Mouse (Mus musculus): ENCODE results near the gene Yy1. TPM values are rescaled to one million over a fixed set of nuclear protein-coding genes. Genes with fewer than 3 reads are reported as not detected.

Gene Yy1
- polyA plus RNA-seq, 1 experiment from 2014 or later, result 14.4 TPM

DNA sequence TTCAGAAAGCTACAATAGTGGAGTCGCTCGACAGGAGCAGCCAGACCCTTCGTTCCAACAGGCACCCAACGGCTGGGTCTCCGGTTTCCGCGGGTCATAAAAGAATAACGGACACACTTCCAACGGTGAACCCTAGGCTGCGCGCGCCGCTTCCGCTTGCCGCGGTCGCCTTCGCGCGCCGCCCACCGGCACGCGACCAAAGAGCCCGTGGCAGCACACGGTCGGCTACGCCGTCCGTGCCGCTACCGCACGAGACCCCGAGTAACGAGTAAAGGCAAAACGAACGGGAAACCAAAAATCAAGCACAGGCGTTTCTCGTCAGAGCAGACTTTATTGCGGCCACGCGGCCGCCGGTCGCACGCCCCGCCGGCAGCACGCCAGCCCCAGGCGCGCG, 624 bp upstream of the Yy1 start:
- peak overlapping the region; percentile 97 for H3K27ac ChIP-seq (replicated peaks)
- peak overlapping the region; percentile 100 for H3K4me3 ChIP-seq
- peaks cover 34% of the 10 kb centered on the region for H3K4me1 ChIP-seq
- WGBS, result under 1% methylated on average over 52 of the region's 52 CpGs
- H3K27me3 ChIP-seq (ENCODE audit: low read depth, poor library complexity, severe bottlenecking), result no peaks in the 10 kb centered on the region
- peak; percentile 81 for DNase-seq (ENCODE audit: low spot score)
- peaks cover 15% of the 10 kb centered on the region for H3K36me3 ChIP-seq
- H3K9me3 ChIP-seq (replicated peaks), result no peaks in the 10 kb centered on the region

DNA sequence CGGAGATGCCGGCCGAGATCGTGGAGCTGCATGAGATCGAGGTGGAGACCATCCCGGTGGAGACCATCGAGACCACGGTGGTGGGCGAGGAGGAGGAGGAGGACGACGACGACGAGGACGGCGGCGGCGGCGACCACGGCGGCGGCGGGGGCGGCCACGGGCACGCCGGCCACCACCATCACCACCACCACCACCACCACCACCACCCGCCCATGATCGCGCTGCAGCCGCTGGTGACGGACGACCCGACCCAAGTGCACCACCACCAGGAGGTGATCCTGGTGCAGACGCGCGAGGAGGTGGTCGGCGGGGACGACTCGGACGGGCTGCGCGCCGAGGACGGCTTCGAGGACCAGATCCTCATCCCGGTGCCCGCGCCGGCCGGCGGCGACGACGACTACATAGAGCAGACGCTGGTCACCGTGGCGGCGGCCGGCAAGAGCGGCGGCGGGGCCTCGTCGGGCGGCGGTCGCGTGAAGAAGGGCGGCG, 724 bp downstream of the Yy1 start:
- DNase-seq (ENCODE audit: low spot score), result no peak
- under 1% methylated on average over 71 of the region's 71 CpGs for WGBS
- Histone ChIP-seq H3K4me3 (peak overlapping the region; percentile 100), H3K36me3 (peaks cover 14% of the 10 kb centered on the region), H3K27me3 (ENCODE audit: low read depth, poor library complexity, severe bottlenecking) (no peaks in the 10 kb centered on the region), H3K9me3 (replicated peaks) (no peaks in the 10 kb centered on the region), H3K4me1 (peaks cover 36% of the 10 kb centered on the region), H3K27ac (replicated peaks) (peak overlapping the region; percentile 97)

DNA sequence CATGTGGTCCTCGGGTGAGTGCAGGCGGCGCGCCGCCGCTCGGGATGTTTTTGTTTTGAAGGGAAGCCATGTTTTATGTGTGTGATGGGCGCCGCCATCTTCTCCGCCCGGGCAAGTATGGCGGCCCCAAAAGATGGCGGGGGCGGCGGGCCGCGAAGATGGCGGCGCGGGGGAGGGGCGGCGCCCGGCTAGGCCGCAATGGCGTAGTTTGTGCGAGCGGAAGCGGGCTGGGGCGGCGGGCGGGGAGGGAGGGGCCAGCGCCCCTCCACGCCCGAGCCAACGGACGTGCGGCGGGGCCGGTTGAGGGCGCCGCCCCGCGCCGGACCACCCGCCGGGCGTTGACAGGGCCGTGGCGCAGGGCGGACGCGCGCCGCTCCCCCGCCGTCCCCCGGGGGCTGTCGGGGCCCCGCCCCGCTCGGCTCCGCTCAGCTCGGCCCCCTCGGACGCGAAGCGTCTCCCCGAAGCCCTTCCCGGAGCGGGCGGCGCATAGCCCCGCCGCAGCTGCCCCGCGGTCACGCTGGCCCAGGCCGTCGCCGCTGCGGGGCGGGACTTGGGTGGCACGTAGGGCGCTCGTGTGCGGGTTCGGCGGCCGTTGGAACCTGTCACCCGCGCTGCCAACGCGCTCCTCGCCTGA, 1.4 kb downstream of the Yy1 start:
- Histone ChIP-seq H3K36me3 (peaks cover 15% of the 10 kb centered on the region), H3K9me3 (replicated peaks) (no peaks in the 10 kb centered on the region), H3K4me1 (peaks cover 36% of the 10 kb centered on the region), H3K4me3 (peak overlapping the region; percentile 100), H3K27me3 (ENCODE audit: low read depth, poor library complexity, severe bottlenecking) (no peaks in the 10 kb centered on the region), H3K27ac (replicated peaks) (peak overlapping the region; percentile 97)
- WGBS, result under 1% methylated on average over 76 of the region's 94 CpGs
- peak; percentile 82 for DNase-seq (ENCODE audit: low spot score)

DNA sequence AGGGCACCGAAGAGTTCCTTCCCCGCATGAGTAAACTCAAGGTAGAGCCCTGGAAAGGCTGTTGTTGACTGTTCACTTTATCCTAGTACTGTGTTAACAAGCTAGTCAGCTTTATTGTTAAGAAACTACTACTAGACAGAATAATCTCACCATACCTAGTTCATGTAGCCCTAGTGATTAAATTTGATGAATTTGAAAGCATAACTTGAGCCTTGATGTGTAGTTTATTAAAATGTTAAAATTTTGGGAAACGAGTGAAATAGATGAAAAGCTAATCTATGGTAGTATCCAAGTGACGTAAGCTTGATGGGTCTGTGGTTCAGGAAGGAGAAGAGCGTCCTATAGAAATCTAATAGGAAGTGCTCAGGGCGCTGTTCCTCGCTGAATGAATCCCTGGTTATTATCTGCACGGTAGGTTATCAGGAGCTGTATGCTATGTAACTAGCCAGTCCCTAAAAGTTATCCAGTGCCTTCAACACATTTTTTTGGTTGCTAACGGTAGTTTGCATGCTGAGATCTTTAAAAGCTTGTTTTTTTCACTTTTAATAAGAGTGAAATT, 2.3 kb downstream of the Yy1 start:
- no peaks in the 10 kb centered on the region for H3K27me3 ChIP-seq (ENCODE audit: low read depth, poor library complexity, severe bottlenecking)
- peaks cover 24% of the 10 kb centered on the region for H3K36me3 ChIP-seq
- WGBS, result 34% methylated on average over 9 of the region's 9 CpGs
- DNase-seq (ENCODE audit: low spot score), result no peak
- peaks cover 36% of the 10 kb centered on the region for H3K4me1 ChIP-seq
- H3K9me3 ChIP-seq (replicated peaks), result no peaks in the 10 kb centered on the region
- peak overlapping the region; percentile 100 for H3K4me3 ChIP-seq
- H3K27ac ChIP-seq (replicated peaks), result peak overlapping the region; percentile 97

GRCm38 (mm10) chr12:108801613-108802012, 8.8 kb downstream of the Yy1 start:
- H3K27ac ChIP-seq (replicated peaks), result no peak overlapping the region
- WGBS, result 88% methylated on average over 2 of the region's 2 CpGs

DNA sequence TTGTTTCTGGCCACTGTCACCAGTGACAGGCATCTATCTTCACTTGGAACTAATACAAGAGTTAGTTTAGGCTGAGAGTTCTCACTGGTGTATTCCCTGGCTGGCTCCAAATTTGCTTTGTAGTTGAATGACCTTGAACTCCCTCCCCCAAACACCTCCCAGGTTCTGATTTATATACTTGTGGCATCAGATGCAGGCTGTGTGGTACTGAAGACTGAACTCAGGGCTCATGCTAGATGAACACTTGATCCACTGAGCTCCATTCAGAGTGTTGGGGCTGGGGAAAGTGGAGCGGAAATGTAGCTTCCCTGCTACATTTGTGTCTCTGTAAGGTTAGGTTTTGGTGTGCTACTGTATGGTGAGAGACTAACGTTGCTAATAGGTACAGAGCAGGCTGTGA, 11.6 kb downstream of the Yy1 start:
- H3K4me3 ChIP-seq, result no peak overlapping the region
- peaks cover 50% of the 10 kb centered on the region for H3K36me3 ChIP-seq
- no peaks in the 10 kb centered on the region for H3K27me3 ChIP-seq (ENCODE audit: low read depth, poor library complexity, severe bottlenecking)
- 91% methylated on average over 2 of the region's 2 CpGs for WGBS
- H3K4me1 ChIP-seq, result peaks cover 5% of the 10 kb centered on the region; the same call in 1 of the 2 replicates
- no peaks in the 10 kb centered on the region for H3K9me3 ChIP-seq (replicated peaks)
- H3K27ac ChIP-seq (replicated peaks), result no peak overlapping the region
- no peak for DNase-seq (ENCODE audit: low spot score)

More at GRCm38 (mm10) chr12:108801613-108802012, 8.8 kb downstream of the Yy1 start:
- no peak for DNase-seq (ENCODE audit: low spot score)
- Histone ChIP-seq H3K4me1 (peaks cover 10% of the 10 kb centered on the region), H3K9me3 (replicated peaks) (no peaks in the 10 kb centered on the region), H3K27me3 (ENCODE audit: low read depth, poor library complexity, severe bottlenecking) (no peaks in the 10 kb centered on the region), H3K4me3 (no peak overlapping the region), H3K36me3 (peaks cover 35% of the 10 kb centered on the region)

GRCm38 (mm10) chr12:108808465-108808864, 15.7 kb downstream of the Yy1 start:
- DNase-seq (ENCODE audit: low spot score), result no peak
- 91% methylated on average over 2 of the region's 2 CpGs for WGBS
- Histone ChIP-seq H3K27me3 (ENCODE audit: low read depth, poor library complexity, severe bottlenecking) (no peaks in the 10 kb centered on the region), H3K27ac (replicated peaks) (no peak overlapping the region), H3K4me3 (no peak overlapping the region), H3K9me3 (replicated peaks) (no peaks in the 10 kb centered on the region), H3K4me1 (no peaks in the 10 kb centered on the region), H3K36me3 (peaks cover 55% of the 10 kb centered on the region)

GRCm38 (mm10) chr12:108809771-108810170, 17.0 kb downstream of the Yy1 start:
- Histone ChIP-seq H3K27ac (replicated peaks) (no peak overlapping the region), H3K27me3 (ENCODE audit: low read depth, poor library complexity, severe bottlenecking) (no peaks in the 10 kb centered on the region), H3K4me3 (no peak overlapping the region), H3K4me1 (no peaks in the 10 kb centered on the region), H3K9me3 (replicated peaks) (no peaks in the 10 kb centered on the region), H3K36me3 (peaks cover 67% of the 10 kb centered on the region)
- DNase-seq (ENCODE audit: low spot score), result no peak
- 80% methylated on average over 1 of the region's 1 CpGs for WGBS

DNA sequence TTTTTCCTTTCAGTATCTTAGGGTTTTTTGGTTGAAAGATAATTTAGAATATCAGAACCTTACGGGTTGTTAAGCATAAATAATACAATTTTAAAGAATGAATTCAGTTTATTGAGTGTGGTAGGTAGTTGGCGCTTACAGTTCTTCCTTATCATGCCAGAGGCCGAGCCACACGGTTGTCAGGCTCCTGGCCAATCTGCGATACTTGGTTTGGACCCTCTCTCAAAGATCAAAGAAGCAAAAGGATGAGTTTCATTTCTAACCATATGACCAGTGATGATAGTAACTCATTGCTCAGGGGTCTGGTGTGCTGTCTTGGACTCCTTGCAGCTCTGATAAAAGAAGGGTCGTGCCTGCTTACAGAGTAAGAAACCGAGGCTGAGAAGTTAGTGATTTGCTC, 17.5 kb downstream of the Yy1 start:
- H3K4me3 ChIP-seq, result no peak overlapping the region
- H3K27ac ChIP-seq (replicated peaks), result no peak overlapping the region
- WGBS, result 96% methylated on average over 7 of the region's 7 CpGs
- H3K4me1 ChIP-seq, result no peaks in the 10 kb centered on the region
- H3K9me3 ChIP-seq (replicated peaks), result no peaks in the 10 kb centered on the region
- peaks cover 72% of the 10 kb centered on the region for H3K36me3 ChIP-seq
- no peak for DNase-seq (ENCODE audit: low spot score)
- H3K27me3 ChIP-seq (ENCODE audit: low read depth, poor library complexity, severe bottlenecking), result no peaks in the 10 kb centered on the region

- no peak for DNase-seq (ENCODE audit: low spot score)
- Histone ChIP-seq H3K9me3 (replicated peaks) (no peaks in the 10 kb centered on the region), H3K27me3 (ENCODE audit: low read depth, poor library complexity, severe bottlenecking) (no peaks in the 10 kb centered on the region), H3K27ac (replicated peaks) (no peak overlapping the region), H3K4me3 (no peak overlapping the region), H3K4me1 (no peaks in the 10 kb centered on the region), H3K36me3 (peaks cover 79% of the 10 kb centered on the region)
- WGBS, result 82% methylated on average over 2 of the region's 2 CpGs
These were observed 18.4 kb downstream of the Yy1 start for GRCm38 (mm10) chr12:108811133-108811532.

DNA sequence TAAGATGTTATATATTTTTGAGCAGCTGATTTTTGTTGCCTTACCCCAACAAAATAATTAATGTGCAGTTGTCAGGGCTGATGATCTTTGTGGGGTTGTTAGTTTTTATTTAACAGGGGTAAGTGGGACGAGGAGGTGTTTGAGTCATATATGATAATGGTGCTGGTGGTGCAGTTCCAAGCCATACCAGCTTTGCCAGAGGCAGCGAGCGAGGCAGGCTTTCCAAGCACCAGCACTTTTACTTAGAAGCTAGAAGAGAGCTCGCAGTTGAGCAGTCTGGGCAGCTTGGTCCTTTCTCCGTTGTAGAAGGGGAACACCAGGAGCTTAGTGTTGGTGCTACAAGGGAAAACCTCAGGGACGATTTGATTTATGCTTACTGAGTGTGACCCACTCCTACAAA, 19.7 kb downstream of the Yy1 start:
- Histone ChIP-seq H3K36me3 (peaks cover 79% of the 10 kb centered on the region), H3K27ac (replicated peaks) (no peak overlapping the region), H3K4me3 (no peak overlapping the region), H3K4me1 (no peaks in the 10 kb centered on the region), H3K9me3 (replicated peaks) (no peaks in the 10 kb centered on the region), H3K27me3 (ENCODE audit: low read depth, poor library complexity, severe bottlenecking) (no peaks in the 10 kb centered on the region)
- no peak for DNase-seq (ENCODE audit: low spot score)
- WGBS, result 88% methylated on average over 6 of the region's 6 CpGs

DNA sequence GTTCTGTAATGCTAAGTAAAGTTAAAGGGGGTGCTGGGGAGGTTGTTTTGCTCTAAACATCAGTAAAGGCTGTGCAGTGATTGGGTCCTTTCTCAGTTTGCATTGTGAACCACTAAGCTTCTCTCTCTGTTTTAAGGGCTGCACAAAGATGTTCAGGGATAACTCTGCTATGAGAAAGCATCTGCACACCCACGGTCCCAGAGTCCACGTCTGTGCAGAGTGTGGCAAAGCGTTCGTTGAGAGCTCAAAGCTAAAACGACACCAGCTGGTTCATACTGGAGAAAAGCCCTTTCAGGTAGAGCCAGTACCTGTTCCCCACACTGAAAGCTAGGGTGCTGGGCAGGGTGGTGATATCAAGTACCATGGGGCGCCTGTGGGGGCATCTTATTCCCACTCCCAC, 21.7 kb downstream of the Yy1 start:
- Histone ChIP-seq H3K36me3 (peaks cover 80% of the 10 kb centered on the region), H3K9me3 (replicated peaks) (no peaks in the 10 kb centered on the region), H3K27me3 (ENCODE audit: low read depth, poor library complexity, severe bottlenecking) (no peaks in the 10 kb centered on the region), H3K4me1 (no peaks in the 10 kb centered on the region), H3K27ac (replicated peaks) (no peak overlapping the region), H3K4me3 (no peak overlapping the region)
- 94% methylated on average over 6 of the region's 6 CpGs for WGBS
- no peak for DNase-seq (ENCODE audit: low spot score)

GRCm38 (mm10) chr12:108816569-108816968, 23.8 kb downstream of the Yy1 start:
- WGBS, result 90% methylated on average over 11 of the region's 11 CpGs
- no peak for DNase-seq (ENCODE audit: low spot score)
- no peaks in the 10 kb centered on the region for H3K27me3 ChIP-seq (ENCODE audit: low read depth, poor library complexity, severe bottlenecking)
- H3K36me3 ChIP-seq, result peaks cover 72% of the 10 kb centered on the region
- H3K27ac ChIP-seq (replicated peaks), result no peak overlapping the region
- H3K4me1 ChIP-seq, result no peaks in the 10 kb centered on the region
- H3K9me3 ChIP-seq (replicated peaks), result no peaks in the 10 kb centered on the region
- H3K4me3 ChIP-seq, result no peak overlapping the region

Measured in midbrain, embryonic 10.5 days (tissue).